Mouse (Mus musculus) layer of hippocampus, adult 18-20 months (tissue): ENCODE data around the gene Trak1. TPM values are rescaled to one million over a fixed set of nuclear protein-coding genes. Genes with fewer than 3 reads are reported as not detected.

Source experiments
- DNase-seq, 2 experiments: peaks; one replicate each; pipeline ENCODE4 v3.0.0; 2022; ENCODE audit warnings: low spot score in 2 of 2
- total RNA-seq, 2 experiments: library from RNA; stranded (reverse); gene quantifications; 2 replicates each; pipeline ENCODE4 v1.2.3; 2021

Gene Trak1
- total RNA-seq, 2 experiments from 2014 or later = 228 to 237 TPM

GRCm38 (mm10) chr9:121469711-121470110, 172.4 kb downstream of the Trak1 start:
- no peak for DNase-seq

- no peak for DNase-seq
Observed at GRCm38 (mm10) chr9:121474771-121475170, 177.5 kb downstream of the Trak1 start.

- DNase-seq = no peak
Observed at GRCm38 (mm10) chr9:121475488-121476452, 178.5 kb downstream of the Trak1 start.

- peak; percentile 62 to 86 for DNase-seq
Observed at GRCm38 (mm10) chr9:121477305-121477911, 180.1 kb downstream of the Trak1 start.

- DNase-seq = peak; percentile 57 to 88
Observed at GRCm38 (mm10) chr9:121479453-121479852, 182.2 kb downstream of the Trak1 start.

GRCm38 (mm10) chr9:121487216-121487615, 189.9 kb downstream of the Trak1 start:
- DNase-seq = no peak

GRCm38 (mm10) chr9:121491592-121492240, 194.4 kb downstream of the Trak1 start:
- DNase-seq = no peak

GRCm38 (mm10) chr9:121494006-121494767, 196.9 kb downstream of the Trak1 start:
- peak in 1 of 2 experiments; percentile 46 for DNase-seq

- peak; percentile 60 to 66 for DNase-seq
Observed at GRCm38 (mm10) chr9:121495529-121495928, 198.2 kb downstream of the Trak1 start, which contains the start of gene Cck. Gene Cck (minus strand): TSS chr9:121495694.

GRCm38 (mm10) chr9:121496102-121496501, 198.8 kb downstream of the Trak1 start:
- DNase-seq = peak in 1 of 2 experiments; percentile 63

GRCm38 (mm10) chr9:121505346-121505745, 208.0 kb downstream of the Trak1 start:
- peak; percentile 67 to 85 for DNase-seq

- DNase-seq = peak; percentile 71 to 80
Observed at GRCm38 (mm10) chr9:121506478-121507180, 209.3 kb downstream of the Trak1 start.

- DNase-seq = no peak
Observed at GRCm38 (mm10) chr9:121511911-121512310, 214.6 kb downstream of the Trak1 start.

GRCm38 (mm10) chr9:121514462-121514861, 217.2 kb downstream of the Trak1 start:
- DNase-seq = no peak

GRCm38 (mm10) chr9:121520047-121520446, 222.7 kb downstream of the Trak1 start:
- no peak for DNase-seq

Other genes with a start within 250 kb of the Trak1 start
- 1 to 10 TPM; 7.7 to 8.3 TPM for gene Ulk4, start 20.3 kb upstream of the Trak1 start, total RNA-seq
- 100 to 1,000 TPM; 654 to 660 TPM for gene Cck, start 198.2 kb downstream of the Trak1 start, total RNA-seq